Mouse (Mus musculus) midbrain, embryonic 11.5 days (tissue): ENCODE data around the gene St8sia2. TPM values are rescaled to one million over a fixed set of nuclear protein-coding genes. Genes with fewer than 3 reads are reported as not detected.

Experiments used
- ATAC-seq: fragments of 200-750 bp; cut with Nextera tagmentation; 2 replicates; pipeline ENCODE4 v1.8.0; 2017; ENCODE audit warnings: moderate TSS enrichment, moderate library complexity; ENCODE audit not compliant: low FRiP score
- DNase-seq: peaks from one replicate; pipeline ENCODE4 v3.0.0; 2015; ENCODE audit warnings: low spot score; ENCODE audit errors: missing footprints
- H3K27ac ChIP-seq: fragments of 300-500 bp; sonication (generic); 2 replicates; pipeline ENCODE4 v1.5.1; 2014; ENCODE audit warnings: low read depth, low read length
- H3K27me3 ChIP-seq: fragments of 300-500 bp; sonication (generic); 2 replicates; pipeline ENCODE4 v1.6.1; 2014; ENCODE audit warnings: mild to moderate bottlenecking, low read length, moderate library complexity, mixed read lengths; ENCODE audit not compliant: control insufficient read depth, insufficient read depth
- H3K36me3 ChIP-seq: fragments of 300-500 bp; sonication (generic); 2 replicates; pipeline ENCODE4 v1.6.1; 2014; ENCODE audit warnings: mild to moderate bottlenecking, low read length, moderate library complexity, mixed read lengths; ENCODE audit not compliant: control insufficient read depth, insufficient read depth
- H3K4me1 ChIP-seq: fragments of 300-500 bp; sonication (generic); 2 replicates; pipeline ENCODE4 v1.6.1; 2014; ENCODE audit warnings: low read length; ENCODE audit not compliant: control insufficient read depth, insufficient read depth
- H3K4me2 ChIP-seq: fragments of 300-500 bp; sonication (generic); 2 replicates; pipeline ENCODE4 v1.6.1; 2014; ENCODE audit warnings: mild to moderate bottlenecking, moderate library complexity
- H3K4me3 ChIP-seq: fragments of 300-500 bp; sonication (generic); 2 replicates; pipeline ENCODE4 v1.5.1; 2014; ENCODE audit warnings: low read depth, low read length
- H3K9ac ChIP-seq: fragments of 300-500 bp; sonication (generic); 2 replicates; pipeline ENCODE4 v1.6.1; 2014; ENCODE audit warnings: low read length
- H3K9me3 ChIP-seq: fragments of 300-500 bp; sonication (generic); 2 replicates; pipeline ENCODE4 v1.6.1; 2016; ENCODE audit warnings: low read length; ENCODE audit not compliant: control insufficient read depth
- WGBS: fragments of 180-500 bp; shearing (Covaris S2); extraction: QIAGEN DNeasy Blood & Tissue Kit; methylation state at CpG from one replicate; pipeline ENCODE4 v1.1.7; 2014; 5-methylcytosine and 5-hydroxymethylcytosine counted together
- polyA plus RNA-seq: library from polyadenylated mRNA; unstranded; fragments of >200 nt; fragmentation: Nextera tagmentation; extraction: Ambion mirVana; gene quantifications from 2 replicates; pipeline ENCODE4 v1.2.1, GENCODE M21; 2014

St8sia2 gene
- polyA plus RNA-seq, 1 experiment from 2014 or later: 40.2 TPM

GRCm38 (mm10) chr7:74025007-74025406 lies 11.5 kb upstream of the St8sia2 start:
- peak; percentile 98 for DNase-seq
- Histone ChIP-seq H3K27me3 (no peaks in the 10 kb centered on the region), H3K9me3 (no peaks in the 10 kb centered on the region), H3K27ac (no peak overlapping the region), H3K36me3 (no peaks in the 10 kb centered on the region), H3K4me1 (0 out of 2 replicates have a peak, but pooled peaks cover 3% of the 10 kb centered on the region), H3K4me3 (no peak overlapping the region), H3K4me2 (no peak overlapping the region), H3K9ac (no peak overlapping the region; the same call in 1 of the 2 replicates)
- 9% methylated on average over 5 of the region's 5 CpGs for WGBS
- peak; percentile 50; the same call in 1 of the 2 replicates for ATAC-seq

GRCm38 (mm10) chr7:74024171-74024570 lies 10.7 kb upstream of the St8sia2 start:
- no peak overlapping the region for H3K4me3 ChIP-seq
- no peaks in the 10 kb centered on the region for H3K27me3 ChIP-seq
- 0 out of 2 replicates have a peak, but pooled peaks cover 3% of the 10 kb centered on the region for H3K4me1 ChIP-seq
- H3K36me3 ChIP-seq: no peaks in the 10 kb centered on the region
- WGBS: 52% methylated on average over 3 of the region's 3 CpGs
- H3K9ac ChIP-seq: no peak overlapping the region
- H3K9me3 ChIP-seq: no peaks in the 10 kb centered on the region
- H3K4me2 ChIP-seq: no peak overlapping the region
- ATAC-seq (no peak), DNase-seq (peak; percentile 82)
- H3K27ac ChIP-seq: no peak overlapping the region

DNA sequence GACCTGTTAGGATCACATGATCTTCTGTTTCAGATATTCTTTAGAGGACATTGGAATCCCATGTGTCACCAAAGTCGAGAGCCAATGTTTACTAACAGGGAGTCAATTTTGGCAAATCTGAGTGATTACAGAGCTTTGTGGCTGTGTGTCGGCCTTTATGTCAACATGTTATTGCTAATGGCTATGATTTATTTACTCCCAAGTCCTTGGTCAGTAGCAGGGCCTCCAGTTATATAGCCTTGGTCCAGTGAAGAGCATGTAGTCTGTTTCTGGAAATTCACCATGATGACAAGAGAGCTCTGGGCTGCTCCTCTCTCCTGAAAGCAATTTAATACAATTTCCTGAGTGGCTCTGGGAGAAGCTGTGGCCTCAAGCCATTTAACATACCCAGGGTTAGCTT lies 9.1 kb upstream of the St8sia2 start:
- Histone ChIP-seq H3K4me1 (0 out of 2 replicates have a peak, but pooled peaks cover 3% of the 10 kb centered on the region), H3K27ac (no peak overlapping the region), H3K36me3 (no peaks in the 10 kb centered on the region), H3K9me3 (no peaks in the 10 kb centered on the region), H3K4me3 (no peak overlapping the region), H3K27me3 (no peaks in the 10 kb centered on the region), H3K4me2 (no peak overlapping the region), H3K9ac (no peak overlapping the region)
- 87% methylated on average over 2 of the region's 2 CpGs for WGBS
- no peak for ATAC-seq
- DNase-seq: no peak

GRCm38 (mm10) chr7:74021771-74022170 lies 8.3 kb upstream of the St8sia2 start:
- Histone ChIP-seq H3K4me1 (0 out of 2 replicates have a peak, but pooled peaks cover 3% of the 10 kb centered on the region), H3K36me3 (no peaks in the 10 kb centered on the region), H3K4me2 (no peak overlapping the region), H3K9ac (no peak overlapping the region), H3K4me3 (no peak overlapping the region), H3K27ac (no peak overlapping the region), H3K27me3 (no peaks in the 10 kb centered on the region), H3K9me3 (no peaks in the 10 kb centered on the region)
- DNase-seq (peak; percentile 23), ATAC-seq (no peak)
- WGBS: 93% methylated on average over 6 of the region's 6 CpGs

DNA sequence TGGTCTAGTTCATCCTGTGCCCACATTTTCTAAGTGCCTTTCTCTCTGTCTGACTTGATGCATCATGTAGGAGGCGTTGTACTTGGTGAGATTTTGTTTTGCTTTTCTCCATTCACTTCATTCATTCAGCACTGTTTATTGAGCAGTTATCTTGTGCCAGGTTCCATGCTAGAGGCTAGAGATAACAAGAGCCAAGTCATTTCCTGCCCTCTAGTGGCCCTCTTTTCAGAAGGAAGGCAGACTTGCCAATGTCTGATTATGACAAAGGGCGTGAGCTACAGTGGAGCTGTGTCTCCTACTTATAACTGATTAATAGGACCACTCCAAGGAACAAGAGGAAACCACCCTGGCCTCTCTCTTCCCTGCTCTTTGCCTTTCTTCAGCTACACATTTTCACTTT lies 3.1 kb upstream of the St8sia2 start:
- Histone ChIP-seq H3K27me3 (peaks cover 7% of the 10 kb centered on the region; the same call in 1 of the 2 replicates), H3K9ac (no peak overlapping the region), H3K4me2 (no peak overlapping the region), H3K4me1 (peaks cover 5% of the 10 kb centered on the region; the same call in 1 of the 2 replicates), H3K4me3 (no peak overlapping the region), H3K9me3 (no peaks in the 10 kb centered on the region), H3K36me3 (no peaks in the 10 kb centered on the region), H3K27ac (no peak overlapping the region)
- no peak for ATAC-seq
- peak; percentile 75 for DNase-seq
- 86% methylated on average over 2 of the region's 2 CpGs for WGBS

- peaks cover 25% of the 10 kb centered on the region for H3K4me1 ChIP-seq
- H3K27ac ChIP-seq: peak overlapping the region; percentile 88
- H3K36me3 ChIP-seq: no peaks in the 10 kb centered on the region
- peak overlapping the region; percentile 99 for H3K9ac ChIP-seq
- peak overlapping the region; percentile 73 for H3K4me2 ChIP-seq
- DNase-seq (peak; percentile 97), ATAC-seq (peak; percentile 65)
- peak overlapping the region; percentile 92 for H3K4me3 ChIP-seq
- H3K27me3 ChIP-seq: peaks cover 7% of the 10 kb centered on the region; the same call in 1 of the 2 replicates
- no peaks in the 10 kb centered on the region for H3K9me3 ChIP-seq
- WGBS: under 1% methylated on average over 65 of the region's 70 CpGs
These were observed 461 bp downstream of the St8sia2 start for GRCm38 (mm10) chr7:74012858-74013600.

DNA sequence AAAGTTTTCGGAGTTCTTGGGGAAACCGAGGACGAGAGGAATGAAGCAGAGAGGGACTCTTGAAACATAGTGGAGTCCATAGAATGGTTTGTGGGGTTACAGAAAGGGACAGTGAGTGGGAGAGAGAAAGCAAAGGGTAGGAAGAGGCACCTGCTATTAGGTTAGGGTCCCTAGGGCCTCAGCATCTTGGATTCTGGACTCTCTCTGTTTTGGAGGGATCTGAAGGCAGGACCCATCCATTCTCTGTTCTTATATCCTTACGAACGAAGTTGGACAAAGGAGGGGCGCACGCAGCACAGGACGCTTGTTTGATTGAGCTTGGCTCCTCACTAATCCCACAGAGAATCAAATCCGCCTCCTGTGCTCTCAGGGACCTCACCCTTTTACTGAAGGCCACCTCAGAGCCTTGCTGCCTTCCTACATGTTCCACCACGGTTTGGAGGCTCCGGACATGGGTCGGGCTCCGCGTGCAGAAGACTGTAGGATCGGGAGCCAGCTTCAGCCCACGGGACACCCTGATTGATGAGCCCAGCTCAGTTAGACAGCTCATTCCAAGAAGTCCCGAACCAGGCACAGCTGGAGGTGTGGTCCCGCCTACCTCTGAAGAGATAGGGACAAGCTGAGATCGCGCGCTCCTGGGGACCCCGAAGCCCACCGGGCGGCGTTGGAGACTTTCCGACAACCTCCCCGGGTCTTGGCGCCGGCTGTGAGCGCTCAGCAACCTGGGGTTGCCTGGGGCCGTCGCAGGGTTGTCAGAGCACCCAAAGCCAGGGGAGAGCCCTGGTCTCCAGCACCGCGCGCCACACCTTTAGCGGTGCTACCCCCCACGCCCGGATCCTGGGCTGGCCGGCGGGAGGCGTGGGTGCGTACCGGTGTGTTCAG lies 1.3 kb downstream of the St8sia2 start:
- Histone ChIP-seq H3K27me3 (peaks cover 7% of the 10 kb centered on the region; the same call in 1 of the 2 replicates), H3K4me1 (peaks cover 33% of the 10 kb centered on the region), H3K27ac (peak overlapping the region; percentile 88), H3K9me3 (no peaks in the 10 kb centered on the region), H3K36me3 (no peaks in the 10 kb centered on the region), H3K4me2 (peak overlapping the region; percentile 73), H3K9ac (peak overlapping the region; percentile 99), H3K4me3 (peak overlapping the region; percentile 92)
- 3% methylated on average over 42 of the region's 43 CpGs for WGBS
- DNase-seq: peak; percentile 93
- peak; percentile 60 for ATAC-seq

GRCm38 (mm10) chr7:74008946-74009542 lies 4.4 kb downstream of the St8sia2 start:
- no peak overlapping the region for H3K9ac ChIP-seq
- H3K36me3 ChIP-seq: no peaks in the 10 kb centered on the region
- H3K27ac ChIP-seq: no peak overlapping the region
- no peak overlapping the region for H3K4me2 ChIP-seq
- H3K9me3 ChIP-seq: no peaks in the 10 kb centered on the region
- no peaks in the 10 kb centered on the region for H3K27me3 ChIP-seq
- H3K4me1 ChIP-seq: peaks cover 48% of the 10 kb centered on the region
- H3K4me3 ChIP-seq: no peak overlapping the region
- no peak for ATAC-seq
- DNase-seq: peak; percentile 83
- 51% methylated on average over 7 of the region's 7 CpGs for WGBS
